Mouse (Mus musculus) R1 (cell line): ENCODE data around the gene Foxp1.

Source experiments
- DNase-seq: peaks from one replicate; pipeline ENCODE4 v3.0.0-alpha.2; 2018; ENCODE audit warnings: low read depth, low spot score

Foxp1 gene

GRCm38 (mm10) chr6:98996346-98996745 lies 526.2 kb downstream of the Foxp1 start:
- no peak for DNase-seq

GRCm38 (mm10) chr6:98995681-98996080 lies 526.8 kb downstream of the Foxp1 start:
- DNase-seq = no peak

- DNase-seq = no peak
Observed at GRCm38 (mm10) chr6:98994902-98995301, 527.6 kb downstream of the Foxp1 start.

- DNase-seq = no peak
Observed at GRCm38 (mm10) chr6:98994104-98994787, 528.3 kb downstream of the Foxp1 start.

- no peak for DNase-seq
Observed at GRCm38 (mm10) chr6:98993231-98993630, 529.3 kb downstream of the Foxp1 start.

GRCm38 (mm10) chr6:98992772-98993147 lies 529.8 kb downstream of the Foxp1 start:
- no peak for DNase-seq

- DNase-seq = no peak
Observed at GRCm38 (mm10) chr6:98991900-98992771, 530.4 kb downstream of the Foxp1 start.

- no peak for DNase-seq
Observed at GRCm38 (mm10) chr6:98987533-98988169, 534.9 kb downstream of the Foxp1 start.

- DNase-seq = no peak
Observed at GRCm38 (mm10) chr6:98985452-98985851, 537.1 kb downstream of the Foxp1 start.

GRCm38 (mm10) chr6:98984626-98985025 lies 537.9 kb downstream of the Foxp1 start:
- DNase-seq = no peak

GRCm38 (mm10) chr6:98984026-98984425 lies 538.5 kb downstream of the Foxp1 start:
- DNase-seq = no peak

GRCm38 (mm10) chr6:98983311-98983838 lies 539.1 kb downstream of the Foxp1 start:
- no peak for DNase-seq

GRCm38 (mm10) chr6:98981265-98981664 lies 541.3 kb downstream of the Foxp1 start:
- DNase-seq = no peak

- no peak for DNase-seq
Observed at GRCm38 (mm10) chr6:98980432-98980831, 542.1 kb downstream of the Foxp1 start.

GRCm38 (mm10) chr6:98980001-98980400 lies 542.5 kb downstream of the Foxp1 start:
- no peak for DNase-seq

GRCm38 (mm10) chr6:98977806-98978205 lies 544.7 kb downstream of the Foxp1 start:
- DNase-seq = no peak

GRCm38 (mm10) chr6:98975918-98976317 lies 546.6 kb downstream of the Foxp1 start:
- no peak for DNase-seq

GRCm38 (mm10) chr6:98973433-98973832 lies 549.1 kb downstream of the Foxp1 start:
- DNase-seq = peak; percentile 26

GRCm38 (mm10) chr6:98972404-98972803 lies 550.1 kb downstream of the Foxp1 start:
- no peak for DNase-seq

- no peak for DNase-seq
Observed at GRCm38 (mm10) chr6:98959333-98959732, 563.2 kb downstream of the Foxp1 start.

GRCm38 (mm10) chr6:98956522-98957169 lies 565.9 kb downstream of the Foxp1 start:
- DNase-seq = peak; percentile 28

GRCm38 (mm10) chr6:98955706-98956105 lies 566.8 kb downstream of the Foxp1 start:
- no peak for DNase-seq
